12 mouse cellular contexts compared by ENCODE assay signal in genomic region chr2:166620529-166621466, GRCm38 (mm10).
A peak's percentile ranks its signal among the peaks of the same experiment; 100 is the strongest.
DNase-seq lines count a peak whose midpoint lies in the region; ATAC-seq and TF ChIP-seq lines count a peak whose summit lies in the region.
"Had no signal": no experiment of that assay in that cellular context is flagged by ENCODE, and none has a peak within 500 bp of the region (broad histone marks: within the 10 kb centered on the region; RNA-seq: fewer than 3 reads in every experiment).

No protein-coding gene starts in this region.

- H3K27ac ChIP-seq in neural tube, embryonic 11.5 days (ENCODE audit: low read depth, low read length): no peak overlapping the region
- H3K27ac ChIP-seq in hindbrain, postnatal 0 days: peak overlapping the region; percentile 48; the same call in 1 of the 2 replicates
- H3K27ac ChIP-seq in limb, embryonic 10.5 days: no peak overlapping the region
- H3K27ac ChIP-seq: gastrocnemius, adult 2 months; limb, embryonic 12.5 days had no signal

- H3K9ac ChIP-seq in neural tube, embryonic 11.5 days (ENCODE audit: low read length): peak overlapping the region; percentile 15; the same call in 1 of the 2 replicates
- H3K9ac ChIP-seq in hindbrain, postnatal 0 days (replicated peaks; ENCODE audit: low read length): no peak overlapping the region
- H3K9ac ChIP-seq: limb, embryonic 12.5 days had no signal

- ATAC-seq in neural tube, embryonic 11.5 days (ENCODE audit: insufficient read depth, low FRiP score, low TSS enrichment): no peak
- ATAC-seq in hindbrain, postnatal 0 days: no peak
- ATAC-seq in monocyte, adult 5-6 weeks (replicated peaks; ENCODE audit: insufficient number of reproducible peaks, low FRiP score, low TSS enrichment, poor library complexity, severe bottlenecking): 0 out of 2 replicates have a peak, but pooled peaks have one; percentile 3
- ATAC-seq: intestine, postnatal 0 days had no signal

- TF ChIP-seq CTCF in hindbrain, postnatal 0 days (IDR thresholded peaks at IDR 0.05; ENCODE audit: low read depth): no peak

- DNase-seq in neural tube, embryonic 11.5 days (ENCODE audit: low spot score): no peak
- no peak for DNase-seq in neural tube, embryonic 10.5 days (ENCODE audit: extremely low spot score, low spot score)
- peak; percentile 30 for DNase-seq in hindbrain, postnatal 0 days (ENCODE audit: low spot score)
- no peak for DNase-seq in adrenal gland, adult 8-10 months
- no peak for DNase-seq in frontal cortex, postnatal 25 days (ENCODE audit: low spot score in 2 of 2)
- no peak for DNase-seq in limb, embryonic 10.5 days (ENCODE audit: low spot score)
- no peak for DNase-seq in adrenal gland, postnatal 36 days
- DNase-seq: gastrocnemius, adult 2 months had no signal

- 74% methylated on average over 20 of the region's 20 CpGs for WGBS in neural tube, embryonic 11.5 days
- 54% methylated on average over 20 of the region's 20 CpGs for WGBS in hindbrain, postnatal 0 days
- WGBS in limb, embryonic 10.5 days: 61% methylated on average over 20 of the region's 20 CpGs

- no peak overlapping the region for H3K4me3 ChIP-seq in neural tube, embryonic 11.5 days (ENCODE audit: low read depth, low read length)
- no peak overlapping the region for H3K4me3 ChIP-seq in hindbrain, postnatal 0 days (ENCODE audit: low read length)
- no peak overlapping the region for H3K4me3 ChIP-seq in limb, embryonic 10.5 days
- H3K4me3 ChIP-seq: gastrocnemius, adult 2 months; limb, embryonic 12.5 days; myocyte had no signal

- H3K4me1 ChIP-seq in neural tube, embryonic 11.5 days (ENCODE audit: control insufficient read depth, insufficient read depth, low read length): peaks cover 7% of the 10 kb centered on the region; the same call in 1 of the 2 replicates
- peaks cover 15% of the 10 kb centered on the region; the same call in 1 of the 2 replicates for H3K4me1 ChIP-seq in hindbrain, postnatal 0 days (ENCODE audit: insufficient read depth, low read length)
- H3K4me1 ChIP-seq in limb, embryonic 10.5 days: peaks cover 47% of the 10 kb centered on the region

- H3K36me3 ChIP-seq in neural tube, embryonic 11.5 days (ENCODE audit: control insufficient read depth, insufficient read depth, low read length): no peaks in the 10 kb centered on the region; the same call in 1 of the 2 replicates
- H3K36me3 ChIP-seq in hindbrain, postnatal 0 days (ENCODE audit: insufficient read depth, low read length): no peaks in the 10 kb centered on the region
- H3K36me3 ChIP-seq in limb, embryonic 10.5 days: peaks cover 33% of the 10 kb centered on the region

- H3K4me2 ChIP-seq in neural tube, embryonic 11.5 days (ENCODE audit: low read depth): no peak overlapping the region
- H3K4me2 ChIP-seq in hindbrain, postnatal 0 days (ENCODE audit: low read depth, low read length): no peak overlapping the region
- H3K4me2 ChIP-seq: limb, embryonic 12.5 days had no signal

- H3K9me3 ChIP-seq in neural tube, embryonic 11.5 days (ENCODE audit: control insufficient read depth, low read length): no peaks in the 10 kb centered on the region
- no peaks in the 10 kb centered on the region for H3K9me3 ChIP-seq in hindbrain, postnatal 0 days (ENCODE audit: low read length)
- no peaks in the 10 kb centered on the region for H3K9me3 ChIP-seq in limb, embryonic 10.5 days (replicated peaks)
- H3K9me3 ChIP-seq: limb, embryonic 12.5 days had no signal

- H3K27me3 ChIP-seq in neural tube, embryonic 11.5 days (ENCODE audit: control insufficient read depth, insufficient read depth, low read length): no peaks in the 10 kb centered on the region
- H3K27me3 ChIP-seq in hindbrain, postnatal 0 days (ENCODE audit: insufficient read depth, low read length): no peaks in the 10 kb centered on the region
- no peaks in the 10 kb centered on the region for H3K27me3 ChIP-seq in limb, embryonic 10.5 days (ENCODE audit: low read depth, poor library complexity, severe bottlenecking)
- H3K27me3 ChIP-seq: limb, embryonic 12.5 days had no signal
